Mouse (Mus musculus) testis, adult 2 months (tissue): Measurements from ENCODE around the gene Sass6.

Experiments used
- CTCF ChIP-seq: fragments of 200-500 bp; IDR thresholded peaks from 2 replicates; pipeline ENCODE4 v1.5.1; 2012; ENCODE audit warnings: low read depth, mild to moderate bottlenecking, inconsistent platforms, low read length, moderate library complexity; ENCODE audit not compliant: control insufficient read depth, insufficient read depth, insufficient replicate concordance
- POLR2A ChIP-seq: fragments of 200-500 bp; IDR thresholded peaks from 2 replicates; pipeline ENCODE4 v1.6.1; 2012; ENCODE audit warnings: low read depth, mild to moderate bottlenecking, inconsistent platforms, low read length, moderate library complexity; ENCODE audit not compliant: control insufficient read depth

DNA sequence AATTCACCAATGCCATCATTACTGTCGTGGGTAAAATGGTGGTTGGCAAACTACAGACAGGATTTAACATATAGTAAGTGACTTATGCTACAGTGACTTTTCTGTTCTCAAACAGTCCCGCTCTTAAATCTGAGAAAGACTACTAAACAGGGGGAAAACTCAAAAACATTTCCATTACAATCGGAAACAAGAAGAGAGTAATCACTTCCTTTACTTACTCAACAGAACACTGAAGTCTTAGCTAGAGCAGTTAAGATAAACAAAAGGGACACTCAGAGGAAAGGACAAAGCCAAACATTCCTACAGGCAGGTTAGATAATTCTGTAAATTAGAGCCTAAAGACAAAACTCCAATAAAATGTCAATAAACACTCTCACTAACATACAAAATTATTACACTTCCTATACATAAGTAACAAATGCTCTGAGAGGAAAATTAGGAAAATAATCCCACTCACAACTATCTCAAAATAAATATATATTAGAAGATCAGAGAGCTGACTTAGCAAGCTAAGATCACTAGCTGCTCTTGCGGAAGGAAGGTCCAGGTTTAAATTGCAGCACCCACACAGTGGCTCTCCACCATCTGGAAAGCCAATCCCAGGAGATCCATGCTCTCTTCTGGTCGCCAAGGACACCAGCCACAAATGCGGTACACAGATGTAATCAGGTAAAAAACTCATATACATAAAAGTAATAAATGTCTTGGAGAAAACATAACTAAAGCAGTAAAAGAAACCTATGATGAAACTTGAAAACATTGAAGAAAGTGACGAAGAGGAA is 61.6 kb downstream of the Sass6 start:
- TF ChIP-seq CTCF: no peak
- TF ChIP-seq POLR2A: no peak
